Mouse (Mus musculus): ENCODE results near the gene Adam1b.
"Not testable (repeated sequence)": the region's sequence is repeated elsewhere in the genome, so short reads cannot be mapped to it uniquely, and the experiment has no call there.

The Adam1b gene

GRCm38 (mm10) chr5:121503231-121503630 is at the start of gene Adam1b:
Gene Adam1b (minus strand): TSS chr5:121503435.
- no peak for DNase-seq (ENCODE audit: low spot score in 2 of 2)

GRCm38 (mm10) chr5:121549196-121549595 is 46.0 kb upstream of the Adam1b start:
- no peak for DNase-seq (ENCODE audit: low spot score in 2 of 2)

- no peak for DNase-seq (ENCODE audit: low spot score in 2 of 2)
These were observed 43.8 kb upstream of the Adam1b start for GRCm38 (mm10) chr5:121547084-121547483.

- peak; percentile 68 to 78 for DNase-seq (ENCODE audit: low spot score in 2 of 2)
These were observed 43.3 kb upstream of the Adam1b start for GRCm38 (mm10) chr5:121546530-121546895.

GRCm38 (mm10) chr5:121545793-121546529 is 42.7 kb upstream of the Adam1b start, which contains the start of gene Mapkapk5:
Gene Mapkapk5 (minus strand): TSS chr5:121545905.
- peak; percentile 97 to 99 for DNase-seq (ENCODE audit: low spot score in 2 of 2)

GRCm38 (mm10) chr5:121544910-121545792 is 41.9 kb upstream of the Adam1b start, which contains the start of the genes Adam1a and Gm42878:
Gene Adam1a (minus strand): TSS chr5:121545482.
Gene Gm42878 (minus strand): TSS chr5:121545482.
- DNase-seq (ENCODE audit: low spot score in 2 of 2), result peak; percentile 58 to 82

GRCm38 (mm10) chr5:121543370-121543769 is 40.1 kb upstream of the Adam1b start:
- no peak for DNase-seq (ENCODE audit: low spot score in 2 of 2)

GRCm38 (mm10) chr5:121541235-121541634 is 38.0 kb upstream of the Adam1b start:
- DNase-seq (ENCODE audit: low spot score in 2 of 2), result no peak

- DNase-seq (ENCODE audit: low spot score in 2 of 2), result no peak
These were observed 36.8 kb upstream of the Adam1b start for GRCm38 (mm10) chr5:121540066-121540465.

- no peak for DNase-seq (ENCODE audit: low spot score in 2 of 2)
These were observed 34.4 kb upstream of the Adam1b start for GRCm38 (mm10) chr5:121537588-121537987.

GRCm38 (mm10) chr5:121536921-121537555 is 33.8 kb upstream of the Adam1b start:
- DNase-seq (ENCODE audit: low spot score in 2 of 2), result no peak

- no peak for DNase-seq (ENCODE audit: low spot score in 2 of 2)
These were observed 31.9 kb upstream of the Adam1b start for GRCm38 (mm10) chr5:121535116-121535515.

GRCm38 (mm10) chr5:121534521-121534920 is 31.3 kb upstream of the Adam1b start:
- peak in 1 of 2 experiments; percentile 69 for DNase-seq (ENCODE audit: low spot score in 2 of 2)

- DNase-seq (ENCODE audit: low spot score in 2 of 2), result no peak
These were observed 23.7 kb upstream of the Adam1b start for GRCm38 (mm10) chr5:121526961-121527360.

GRCm38 (mm10) chr5:121526526-121526925 is 23.3 kb upstream of the Adam1b start:
- DNase-seq (ENCODE audit: low spot score in 2 of 2), result no peak

- DNase-seq (ENCODE audit: low spot score in 2 of 2), result no peak
These were observed 22.7 kb upstream of the Adam1b start for GRCm38 (mm10) chr5:121525774-121526450.

GRCm38 (mm10) chr5:121519758-121520157 is 16.5 kb upstream of the Adam1b start:
- DNase-seq (ENCODE audit: low spot score in 2 of 2), result not testable (repeated sequence)

- no peak for DNase-seq (ENCODE audit: low spot score in 2 of 2)
These were observed 15.7 kb upstream of the Adam1b start for GRCm38 (mm10) chr5:121518983-121519382.

GRCm38 (mm10) chr5:121510009-121510408 is 6.8 kb upstream of the Adam1b start:
- DNase-seq (ENCODE audit: low spot score in 2 of 2), result no peak

- DNase-seq (ENCODE audit: low spot score in 2 of 2), result no peak
These were observed 3.6 kb upstream of the Adam1b start for GRCm38 (mm10) chr5:121506846-121507245.

- not testable (repeated sequence) for DNase-seq (ENCODE audit: low spot score in 2 of 2)
These were observed 1.7 kb downstream of the Adam1b start for GRCm38 (mm10) chr5:121501424-121501996.
